Mouse (Mus musculus) natural killer cell, adult 2 months (primary cell): ENCODE results near the gene Lsm2.
A peak's percentile ranks its signal among the peaks of the same experiment; 100 is the strongest.

Source experiments
- DNase-seq, 2 experiments: peaks; one replicate each; pipeline ENCODE4 v3.0.0; 2022; ENCODE audit warnings: low spot score in 2 of 2

Lsm2 gene

GRCm38 (mm10) chr17:35012430-35012829 is 30.8 kb downstream of the Lsm2 start:
- no peak for DNase-seq

GRCm38 (mm10) chr17:35013221-35013620 is 31.6 kb downstream of the Lsm2 start:
- DNase-seq: no peak

GRCm38 (mm10) chr17:35015296-35015695 is 33.6 kb downstream of the Lsm2 start:
- DNase-seq: no peak

GRCm38 (mm10) chr17:35016376-35016775 is 34.7 kb downstream of the Lsm2 start, which contains the start of gene Vwa7:
Gene Vwa7 (plus strand): TSS chr17:35016579.
- no peak for DNase-seq

- no peak for DNase-seq
Observed at GRCm38 (mm10) chr17:35016791-35017705, 35.4 kb downstream of the Lsm2 start.

GRCm38 (mm10) chr17:35017706-35018030 is 36.0 kb downstream of the Lsm2 start:
- DNase-seq: no peak

- no peak for DNase-seq
Observed at GRCm38 (mm10) chr17:35018171-35018570, 36.5 kb downstream of the Lsm2 start.

GRCm38 (mm10) chr17:35019894-35020293 is 38.2 kb downstream of the Lsm2 start:
- no peak for DNase-seq

- DNase-seq: no peak
Observed at GRCm38 (mm10) chr17:35020551-35020950, 38.9 kb downstream of the Lsm2 start.

- DNase-seq: peak; percentile 74 to 84
Observed at GRCm38 (mm10) chr17:35021163-35021808, 39.6 kb downstream of the Lsm2 start.

GRCm38 (mm10) chr17:35021842-35022477 is 40.3 kb downstream of the Lsm2 start:
- DNase-seq: no peak

GRCm38 (mm10) chr17:35022541-35023060 is 40.9 kb downstream of the Lsm2 start:
- no peak for DNase-seq

GRCm38 (mm10) chr17:35023221-35023620 is 41.6 kb downstream of the Lsm2 start:
- no peak for DNase-seq

GRCm38 (mm10) chr17:35023756-35024155 is 42.1 kb downstream of the Lsm2 start:
- DNase-seq: no peak

GRCm38 (mm10) chr17:35024261-35024660 is 42.6 kb downstream of the Lsm2 start:
- DNase-seq: no peak

GRCm38 (mm10) chr17:35024691-35025488 is 43.2 kb downstream of the Lsm2 start:
- DNase-seq: no peak

GRCm38 (mm10) chr17:35026206-35026605 is 44.5 kb downstream of the Lsm2 start:
- no peak for DNase-seq

GRCm38 (mm10) chr17:35027277-35028068 is 45.8 kb downstream of the Lsm2 start, which contains the start of gene Sapcd1:
Gene Sapcd1 (minus strand): TSS chr17:35028016.
- no peak for DNase-seq

GRCm38 (mm10) chr17:35028315-35028714 is 46.7 kb downstream of the Lsm2 start:
- no peak for DNase-seq

- peak; percentile 55 to 67 for DNase-seq
Observed at GRCm38 (mm10) chr17:35029691-35030532, 48.2 kb downstream of the Lsm2 start.
